In the genomic region with DNA sequence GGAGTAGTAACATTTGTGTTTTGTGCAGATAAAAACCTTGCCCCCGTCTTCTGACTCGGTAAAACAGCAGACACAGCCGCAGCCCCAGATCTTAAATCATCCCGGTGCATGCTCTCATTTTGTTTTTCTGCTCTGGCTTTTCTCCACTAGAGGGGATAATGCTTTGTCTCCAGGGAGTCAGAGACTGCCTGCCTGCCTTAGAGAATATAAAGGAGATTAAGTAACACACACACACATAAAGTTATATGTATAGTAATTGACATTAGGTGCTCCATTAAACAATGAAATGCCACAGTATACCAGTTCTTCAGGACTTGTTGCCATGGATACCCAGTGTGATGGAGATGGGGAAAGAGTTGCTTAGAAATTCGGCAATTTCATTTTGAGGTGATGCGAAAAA, we compare ENCODE assay signal across 16 mouse cellular contexts. TPM values are rescaled to one million over a fixed set of nuclear protein-coding genes. Genes with fewer than 3 reads are reported as not detected.
A peak's percentile ranks its signal among the peaks of the same experiment; 100 is the strongest.
DNase-seq lines count a peak whose midpoint lies in the region; ATAC-seq and TF ChIP-seq lines count a peak whose summit lies in the region.
"Had no signal": no experiment of that assay in that cellular context is flagged by ENCODE, and none has a peak within 500 bp of the region (broad histone marks: within the 10 kb centered on the region; RNA-seq: fewer than 3 reads in every experiment).

No protein-coding gene starts in this region.

- DNase-seq in embryonic facial prominence, embryonic 11.5 days (ENCODE audit: low spot score): peak; percentile 24
- no peak for DNase-seq in embryonic facial prominence, embryonic 10.5 days (ENCODE audit: low spot score)
- DNase-seq in hindbrain, embryonic 10.5 days (ENCODE audit: low spot score): no peak
- peak; percentile 76 for DNase-seq in midbrain, embryonic 11.5 days (ENCODE audit: low spot score, missing footprints)
- DNase-seq in midbrain, embryonic 10.5 days (ENCODE audit: low spot score): no peak
- no peak for DNase-seq in cerebellum, adult 2 months
- DNase-seq in cerebellum, postnatal 36 days: no peak
- DNase-seq: adrenal gland, postnatal 36 days; cerebellum, adult 18-20 months; heart, adult 11 months; heart, postnatal 36 days; kidney, adult 8-10 months; layer of hippocampus, postnatal 36 days; lung, adult 18-20 months; right cerebral cortex, adult 18-20 months had no signal

- H3K27me3 ChIP-seq in embryonic facial prominence, embryonic 11.5 days (ENCODE audit: control insufficient read depth, insufficient read depth, low read length): no peaks in the 10 kb centered on the region
- no peaks in the 10 kb centered on the region for H3K27me3 ChIP-seq in embryonic facial prominence, embryonic 10.5 days (replicated peaks; ENCODE audit: low read depth, poor library complexity, severe bottlenecking)
- no peaks in the 10 kb centered on the region for H3K27me3 ChIP-seq in hindbrain, embryonic 16.5 days (replicated peaks; ENCODE audit: control insufficient read depth, insufficient read depth, low read length)
- no peaks in the 10 kb centered on the region for H3K27me3 ChIP-seq in hindbrain, embryonic 10.5 days (ENCODE audit: insufficient read depth, poor library complexity, severe bottlenecking)
- H3K27me3 ChIP-seq in midbrain, embryonic 11.5 days (ENCODE audit: control insufficient read depth, insufficient read depth, low read length): no peaks in the 10 kb centered on the region
- no peaks in the 10 kb centered on the region; the same call in 1 of the 2 replicates for H3K27me3 ChIP-seq in midbrain, embryonic 10.5 days (ENCODE audit: low read depth, poor library complexity, severe bottlenecking)
- H3K27me3 ChIP-seq in cerebellum, adult 2 months (ENCODE audit: control insufficient read depth, insufficient read depth, low read length): no peaks in the 10 kb centered on the region

- 61% methylated on average over 6 of the region's 6 CpGs for WGBS in embryonic facial prominence, embryonic 11.5 days
- WGBS in embryonic facial prominence, embryonic 10.5 days: 72% methylated on average over 6 of the region's 6 CpGs
- WGBS in hindbrain, embryonic 16.5 days: 38% methylated on average over 6 of the region's 6 CpGs
- 78% methylated on average over 6 of the region's 6 CpGs for WGBS in hindbrain, embryonic 10.5 days
- WGBS in midbrain, embryonic 11.5 days: 40% methylated on average over 6 of the region's 6 CpGs
- WGBS in midbrain, embryonic 10.5 days: 54% methylated on average over 6 of the region's 6 CpGs
- WGBS in cerebellum, adult 2 months: 55% methylated on average over 6 of the region's 6 CpGs

- TF ChIP-seq CTCF in cerebellum, adult 2 months (IDR thresholded peaks at IDR 0.05; ENCODE audit: borderline replicate concordance, insufficient read depth, low read depth, low read length): no peak

- no peak for TF ChIP-seq POLR2A in cerebellum, adult 2 months (IDR thresholded peaks at IDR 0.05; ENCODE audit: borderline replicate concordance, insufficient read depth, low read length)

- no peaks in the 10 kb centered on the region for H3K4me1 ChIP-seq in embryonic facial prominence, embryonic 11.5 days (ENCODE audit: control insufficient read depth, insufficient read depth, low read length)
- H3K4me1 ChIP-seq in embryonic facial prominence, embryonic 10.5 days: peaks cover 23% of the 10 kb centered on the region
- peaks cover 3% of the 10 kb centered on the region for H3K4me1 ChIP-seq in hindbrain, embryonic 16.5 days (ENCODE audit: control insufficient read depth, insufficient read depth, low read depth, low read length)
- H3K4me1 ChIP-seq in hindbrain, embryonic 10.5 days (replicated peaks): peaks cover 33% of the 10 kb centered on the region; the same call in 1 of the 2 replicates
- H3K4me1 ChIP-seq in midbrain, embryonic 11.5 days (ENCODE audit: control insufficient read depth, insufficient read depth, low read length): peaks cover 7% of the 10 kb centered on the region
- peaks cover 41% of the 10 kb centered on the region for H3K4me1 ChIP-seq in midbrain, embryonic 10.5 days
- H3K4me1 ChIP-seq in cerebellum, adult 2 months (ENCODE audit: control insufficient read depth, insufficient read depth, low read length): no peaks in the 10 kb centered on the region

- ATAC-seq in embryonic facial prominence, embryonic 11.5 days (replicated peaks; ENCODE audit: insufficient number of reproducible peaks, low FRiP score, low TSS enrichment, low read depth): no peak
- 0 out of 2 replicates have a peak, but pooled peaks have one; percentile 42 for ATAC-seq in hindbrain, embryonic 16.5 days
- ATAC-seq in midbrain, embryonic 11.5 days (ENCODE audit: low FRiP score): 0 out of 2 replicates have a peak, but pooled peaks have one; percentile 30

- no peak overlapping the region for H3K9ac ChIP-seq in embryonic facial prominence, embryonic 11.5 days (replicated peaks; ENCODE audit: low read length)
- no peak overlapping the region for H3K9ac ChIP-seq in hindbrain, embryonic 16.5 days (ENCODE audit: low read depth, low read length)
- no peak overlapping the region for H3K9ac ChIP-seq in midbrain, embryonic 11.5 days (ENCODE audit: low read length)

- no peaks in the 10 kb centered on the region for H3K36me3 ChIP-seq in embryonic facial prominence, embryonic 11.5 days (replicated peaks; ENCODE audit: control insufficient read depth, insufficient read depth, low read depth, low read length)
- no peaks in the 10 kb centered on the region for H3K36me3 ChIP-seq in embryonic facial prominence, embryonic 10.5 days (replicated peaks)
- no peaks in the 10 kb centered on the region for H3K36me3 ChIP-seq in hindbrain, embryonic 16.5 days (ENCODE audit: control insufficient read depth, insufficient read depth, low read length)
- H3K36me3 ChIP-seq in hindbrain, embryonic 10.5 days: no peaks in the 10 kb centered on the region
- H3K36me3 ChIP-seq in midbrain, embryonic 11.5 days (ENCODE audit: control insufficient read depth, insufficient read depth, low read length): no peaks in the 10 kb centered on the region
- no peaks in the 10 kb centered on the region for H3K36me3 ChIP-seq in midbrain, embryonic 10.5 days

- no peak overlapping the region for H3K27ac ChIP-seq in embryonic facial prominence, embryonic 11.5 days (replicated peaks; ENCODE audit: low read depth, low read length)
- no peak overlapping the region for H3K27ac ChIP-seq in embryonic facial prominence, embryonic 10.5 days (replicated peaks)
- H3K27ac ChIP-seq in hindbrain, embryonic 16.5 days (ENCODE audit: low read depth, low read length): no peak overlapping the region
- H3K27ac ChIP-seq in hindbrain, embryonic 10.5 days: no peak overlapping the region
- H3K27ac ChIP-seq in midbrain, embryonic 11.5 days (ENCODE audit: low read depth, low read length): no peak overlapping the region
- no peak overlapping the region for H3K27ac ChIP-seq in midbrain, embryonic 10.5 days (replicated peaks)
- no peak overlapping the region for H3K27ac ChIP-seq in cerebellum, adult 2 months (ENCODE audit: insufficient read depth, low read length)

- H3K4me3 ChIP-seq in embryonic facial prominence, embryonic 11.5 days (ENCODE audit: low read depth, low read length): no peak overlapping the region
- H3K4me3 ChIP-seq in embryonic facial prominence, embryonic 10.5 days: no peak overlapping the region
- H3K4me3 ChIP-seq in hindbrain, embryonic 16.5 days (ENCODE audit: low read length): no peak overlapping the region
- H3K4me3 ChIP-seq in hindbrain, embryonic 10.5 days: no peak overlapping the region
- no peak overlapping the region for H3K4me3 ChIP-seq in midbrain, embryonic 11.5 days (ENCODE audit: low read depth, low read length)
- H3K4me3 ChIP-seq in midbrain, embryonic 10.5 days: no peak overlapping the region
- no peak overlapping the region for H3K4me3 ChIP-seq in cerebellum, adult 2 months (replicated peaks; ENCODE audit: insufficient read depth, low read depth, low read length)

- H3K9me3 ChIP-seq in embryonic facial prominence, embryonic 11.5 days (replicated peaks; ENCODE audit: control insufficient read depth, low read length): no peaks in the 10 kb centered on the region
- no peaks in the 10 kb centered on the region for H3K9me3 ChIP-seq in embryonic facial prominence, embryonic 10.5 days
- H3K9me3 ChIP-seq in hindbrain, embryonic 16.5 days (ENCODE audit: control insufficient read depth, low read length): no peaks in the 10 kb centered on the region
- H3K9me3 ChIP-seq in hindbrain, embryonic 10.5 days: no peaks in the 10 kb centered on the region
- H3K9me3 ChIP-seq in midbrain, embryonic 11.5 days (ENCODE audit: control insufficient read depth, low read length): no peaks in the 10 kb centered on the region
- H3K9me3 ChIP-seq in midbrain, embryonic 10.5 days (replicated peaks): no peaks in the 10 kb centered on the region

- H3K4me2 ChIP-seq in embryonic facial prominence, embryonic 11.5 days (ENCODE audit: low read depth, low read length): no peak overlapping the region
- H3K4me2 ChIP-seq in hindbrain, embryonic 16.5 days (ENCODE audit: low read length): peak overlapping the region; percentile 2
- no peak overlapping the region for H3K4me2 ChIP-seq in midbrain, embryonic 11.5 days

RNA-seq across cellular contexts. Expression of gene Map3k20, which starts 41.1 kb away (rescaled TPM):
- 8.6 and 8.8 TPM in 2 replicates for polyA plus RNA-seq in embryonic facial prominence, embryonic 11.5 days (2014; fragmentation: Nextera tagmentation; extraction: Ambion mirVana)
- 7.3 and 8.7 TPM in 2 replicates for polyA plus RNA-seq in embryonic facial prominence, embryonic 10.5 days (2016; fragmentation: Nextera tagmentation; extraction: Ambion mirVana)
- polyA plus RNA-seq in hindbrain, embryonic 16.5 days (2015; fragmentation: Nextera tagmentation; extraction: Ambion mirVana): 3.3 and 4.4 TPM in 2 replicates
- 7.4 and 9.4 TPM in 2 replicates for polyA plus RNA-seq in hindbrain, embryonic 10.5 days (2016; fragmentation: Nextera tagmentation; extraction: Ambion mirVana)
- 7.5 and 8.3 TPM in 2 replicates for polyA plus RNA-seq in midbrain, embryonic 11.5 days (2014; fragmentation: Nextera tagmentation; extraction: Ambion mirVana)
- polyA plus RNA-seq in midbrain, embryonic 10.5 days (2016; fragmentation: Nextera tagmentation; extraction: Ambion mirVana): 7.4 and 8.2 TPM in 2 replicates
- polyA plus RNA-seq in cerebellum, adult 2 months (2012; rRNA removed): 6.0 and 6.9 TPM in 2 replicates

Comparison
In these comparisons a context has a peak if more than half of its experiments do, and no peak if none do; other contexts are left out.
1. DNase-seq: peak in embryonic facial prominence, embryonic 11.5 days (single experiment) and midbrain, embryonic 11.5 days (single experiment); none in embryonic facial prominence, embryonic 10.5 days (single experiment), hindbrain, embryonic 10.5 days (single experiment), midbrain, embryonic 10.5 days (single experiment), cerebellum, adult 2 months (0 of 2) and cerebellum, postnatal 36 days (0 of 2).